Mouse (Mus musculus) liver, embryonic 13.5 days (tissue): Measurements from ENCODE around the gene Os9. TPM values are rescaled to one million over a fixed set of nuclear protein-coding genes. Genes with fewer than 3 reads are reported as not detected.
A peak's percentile ranks its signal among the peaks of the same experiment; 100 is the strongest.

ENCODE experiments used
- ATAC-seq: fragments of 200-750 bp; cut with Nextera tagmentation; 2 replicates; pipeline ENCODE4 v1.8.0; 2017; ENCODE audit warnings: low read depth, mild to moderate bottlenecking, moderate number of reproducible peaks, moderate library complexity
- DNase-seq: peaks from one replicate; pipeline ENCODE4 v3.0.0; 2022
- H3K27ac ChIP-seq: fragments of 300-500 bp; sonication (generic); 2 replicates; pipeline ENCODE4 v1.5.1; 2015; ENCODE audit warnings: moderate library complexity, mild to moderate bottlenecking, inconsistent platforms
- H3K27me3 ChIP-seq: fragments of 300-500 bp; sonication (generic); 2 replicates; pipeline ENCODE4 v1.6.1; 2015; ENCODE audit warnings: mild to moderate bottlenecking, inconsistent platforms
- H3K36me3 ChIP-seq: fragments of 300-500 bp; sonication (generic); 2 replicates; pipeline ENCODE4 v1.6.1; 2015; ENCODE audit warnings: mild to moderate bottlenecking, inconsistent platforms
- H3K4me1 ChIP-seq: fragments of 300-500 bp; sonication (generic); replicated peaks from 2 replicates; pipeline ENCODE4 v1.6.1; 2015; ENCODE audit warnings: inconsistent platforms
- H3K4me2 ChIP-seq: fragments of 300-500 bp; sonication (generic); 2 replicates; pipeline ENCODE4 v1.6.1; 2015; ENCODE audit warnings: inconsistent platforms, mild to moderate bottlenecking, moderate library complexity
- H3K4me3 ChIP-seq: fragments of 300-500 bp; sonication (generic); replicated peaks from 2 replicates; pipeline ENCODE4 v1.5.1; 2015; ENCODE audit warnings: mild to moderate bottlenecking, inconsistent platforms
- H3K9ac ChIP-seq: fragments of 300-500 bp; sonication (generic); 2 replicates; pipeline ENCODE4 v1.6.1; 2015; ENCODE audit warnings: mild to moderate bottlenecking, inconsistent platforms
- H3K9me3 ChIP-seq: fragments of 300-500 bp; sonication (generic); replicated peaks from 2 replicates; pipeline ENCODE4 v1.6.1; 2016; ENCODE audit warnings: inconsistent platforms
- WGBS: fragments of 180-500 bp; shearing (Covaris S2); methylation state at CpG from one replicate; pipeline ENCODE4 v1.1.7; 2015; ENCODE audit not compliant: insufficient replicate concordance; 5-methylcytosine and 5-hydroxymethylcytosine counted together
- polyA plus RNA-seq: library from polyadenylated mRNA; unstranded; fragments of >200 nt; fragmentation: Nextera tagmentation; extraction: Ambion mirVana; gene quantifications from 2 replicates; pipeline ENCODE4 v1.2.1, GENCODE M21; 2015

Os9 gene
- polyA plus RNA-seq, 1 experiment from 2014 or later: 45.6 TPM

DNA sequence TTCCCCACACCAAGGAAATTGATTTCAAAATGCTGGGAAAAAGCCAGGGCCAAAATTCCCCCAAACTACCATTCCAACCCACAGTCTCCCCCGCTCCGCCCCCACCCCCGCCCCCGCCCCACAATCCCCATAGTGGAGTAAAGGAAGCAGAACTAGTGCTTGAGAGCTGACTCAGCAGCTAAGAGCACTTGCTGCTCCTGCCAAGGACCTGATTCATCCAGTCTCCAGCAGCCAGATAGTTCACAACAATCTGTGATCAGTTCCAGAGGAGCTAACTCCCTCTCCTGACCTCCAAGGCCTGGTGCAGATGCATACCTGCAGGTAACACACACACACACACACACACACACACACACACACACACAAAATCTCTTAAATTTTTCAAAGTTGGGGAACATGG is 8.5 kb upstream of the Os9 start:
- WGBS: 51% methylated on average over 4 of the region's 4 CpGs
- no peak for DNase-seq
- H3K9ac ChIP-seq: no peak overlapping the region

DNA sequence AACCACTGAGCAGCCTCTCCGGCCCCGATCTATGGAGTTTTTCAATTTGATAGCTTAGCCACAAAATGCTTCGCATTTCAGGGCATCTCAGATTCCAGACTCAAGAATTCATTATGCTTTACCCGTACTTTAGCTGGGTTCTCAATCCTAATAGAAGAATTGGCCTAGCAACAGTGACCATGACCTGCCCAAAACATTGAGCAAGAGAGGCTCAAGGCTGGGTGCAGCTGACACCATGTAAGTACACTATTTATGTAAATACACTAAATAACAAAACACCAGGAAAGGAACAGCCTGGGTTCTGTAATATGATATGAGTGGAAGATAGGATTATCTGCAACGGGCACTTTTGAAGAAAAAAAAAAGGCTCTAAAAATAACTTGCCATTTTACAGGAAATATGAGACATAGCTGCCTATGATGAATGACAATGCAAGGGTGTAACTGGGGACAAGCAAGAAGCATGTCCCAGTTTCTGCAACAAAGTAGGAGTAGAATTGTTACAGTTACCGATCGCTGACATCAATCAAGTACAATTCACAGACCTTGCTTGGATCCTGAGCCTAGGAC is 6.9 kb upstream of the Os9 start:
- Histone ChIP-seq H3K4me2 (no peak overlapping the region), H3K9me3 (no peaks in the 10 kb centered on the region), H3K27ac (peak overlapping the region; percentile 63), H3K4me3 (no peak overlapping the region), H3K36me3 (no peaks in the 10 kb centered on the region), H3K27me3 (no peaks in the 10 kb centered on the region), H3K4me1 (peaks cover 60% of the 10 kb centered on the region), H3K9ac (peak overlapping the region; percentile 11; the same call in 1 of the 2 replicates)
- DNase-seq: no peak
- no peak for ATAC-seq
- 51% methylated on average over 7 of the region's 7 CpGs for WGBS

More for the DNA sequence above, 8.5 kb upstream of the Os9 start:
- Histone ChIP-seq H3K9me3 (no peaks in the 10 kb centered on the region), H3K27ac (no peak overlapping the region), H3K36me3 (no peaks in the 10 kb centered on the region), H3K4me2 (no peak overlapping the region), H3K27me3 (no peaks in the 10 kb centered on the region), H3K4me3 (no peak overlapping the region), H3K4me1 (peaks cover 47% of the 10 kb centered on the region)
- ATAC-seq: no peak

DNA sequence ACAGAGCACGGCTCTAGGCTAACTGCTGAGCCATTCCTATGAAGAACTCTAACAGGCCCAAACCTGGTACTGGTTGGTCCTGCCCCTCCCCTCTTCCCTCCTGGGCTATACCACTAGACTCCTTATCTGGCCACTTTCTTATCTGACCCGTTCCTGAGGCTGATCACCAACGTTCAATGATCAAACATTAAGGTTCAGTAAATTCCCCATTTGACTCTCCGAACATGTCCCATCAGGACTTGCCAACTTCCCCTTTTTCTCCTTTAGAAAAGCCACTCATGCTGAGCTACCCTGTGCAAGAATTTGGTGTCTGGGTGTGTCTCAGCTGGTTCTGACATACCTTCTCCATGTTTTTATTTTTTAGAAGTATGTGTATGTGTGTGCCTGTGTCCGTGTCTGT is 5.6 kb upstream of the Os9 start:
- no peak for DNase-seq
- H3K4me3 ChIP-seq: no peak overlapping the region
- peak overlapping the region; percentile 21; the same call in 1 of the 2 replicates for H3K4me2 ChIP-seq
- H3K9ac ChIP-seq: 0 out of 2 replicates have a peak overlapping the region, but pooled peaks have one; percentile 35
- H3K27ac ChIP-seq: peak overlapping the region; percentile 83
- H3K36me3 ChIP-seq: no peaks in the 10 kb centered on the region
- no peaks in the 10 kb centered on the region for H3K9me3 ChIP-seq
- WGBS: 20% methylated on average over 5 of the region's 5 CpGs
- ATAC-seq: peak; percentile 40
- H3K27me3 ChIP-seq: no peaks in the 10 kb centered on the region
- H3K4me1 ChIP-seq: peaks cover 72% of the 10 kb centered on the region

DNA sequence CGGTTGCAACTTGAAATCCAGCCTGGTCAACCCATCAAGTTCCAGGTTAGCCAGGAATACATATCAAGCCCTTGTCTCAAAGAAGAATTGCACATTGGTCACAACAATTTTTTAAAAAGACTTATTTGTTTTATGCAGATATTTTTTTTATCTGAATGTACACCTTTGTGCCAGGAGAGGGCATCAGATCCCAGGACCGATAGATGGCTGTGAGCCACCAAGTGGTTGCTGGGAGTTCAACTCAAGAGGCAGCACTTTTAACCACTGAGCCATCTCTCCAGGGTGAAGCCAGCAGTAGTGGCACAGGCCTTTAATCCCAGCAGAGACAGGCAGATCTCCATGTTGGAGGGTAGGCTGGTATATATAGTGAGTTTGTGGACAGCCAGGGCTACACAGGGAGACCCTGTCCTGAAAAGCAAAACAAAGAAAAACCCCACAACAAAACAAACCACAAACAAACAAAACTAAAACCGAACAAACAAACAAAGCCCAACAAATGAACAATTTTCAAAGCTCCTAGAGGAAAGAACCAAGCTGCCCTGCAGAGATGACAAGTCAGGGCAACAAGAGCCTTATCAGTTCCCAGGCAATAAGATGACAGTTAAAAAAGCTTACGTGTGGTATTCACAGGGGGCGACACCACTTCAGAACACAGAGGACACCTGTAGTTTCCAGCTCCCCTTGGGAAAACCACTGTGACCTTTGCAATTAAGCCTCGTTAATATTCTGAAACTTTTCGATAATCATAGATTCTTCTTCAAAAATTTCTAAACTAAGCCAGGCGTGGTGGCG is 4.5 kb upstream of the Os9 start:
- peak overlapping the region; percentile 83 for H3K27ac ChIP-seq

DNA sequence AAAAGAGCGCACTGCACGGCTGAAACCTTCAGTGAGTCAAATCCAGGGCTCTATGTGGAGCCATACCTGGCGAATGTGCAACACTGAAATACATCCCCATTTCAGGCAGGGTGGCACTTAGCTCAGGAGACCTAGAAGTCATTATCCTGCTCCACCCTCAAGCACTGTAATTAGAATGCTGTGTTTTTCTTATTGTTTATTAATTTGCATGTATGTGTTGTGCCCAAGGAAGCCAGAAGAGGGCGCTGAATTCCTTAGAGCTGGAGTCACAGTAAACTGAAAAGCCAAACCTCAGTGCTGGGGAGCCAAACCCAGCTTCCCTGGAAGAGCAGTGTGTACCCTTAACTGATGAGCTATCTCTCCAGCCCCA is 2.5 kb upstream of the Os9 start:
- ATAC-seq (no peak), DNase-seq (peak; percentile 62)
- Histone ChIP-seq H3K36me3 (peaks cover 11% of the 10 kb centered on the region), H3K9ac (peak overlapping the region; percentile 49), H3K9me3 (no peaks in the 10 kb centered on the region), H3K4me1 (peaks cover 83% of the 10 kb centered on the region), H3K4me2 (peak overlapping the region; percentile 68), H3K27me3 (no peaks in the 10 kb centered on the region), H3K4me3 (peak overlapping the region; percentile 40), H3K27ac (peak overlapping the region; percentile 81)
- 17% methylated on average over 4 of the region's 4 CpGs for WGBS

More for the DNA sequence above, 4.5 kb upstream of the Os9 start:
- DNase-seq (no peak), ATAC-seq (no peak)
- Histone ChIP-seq H3K27me3 (no peaks in the 10 kb centered on the region), H3K4me2 (no peak overlapping the region), H3K36me3 (no peaks in the 10 kb centered on the region), H3K9me3 (no peaks in the 10 kb centered on the region), H3K4me3 (no peak overlapping the region), H3K9ac (no peak overlapping the region), H3K4me1 (peaks cover 79% of the 10 kb centered on the region)
- WGBS: 38% methylated on average over 9 of the region's 9 CpGs

DNA sequence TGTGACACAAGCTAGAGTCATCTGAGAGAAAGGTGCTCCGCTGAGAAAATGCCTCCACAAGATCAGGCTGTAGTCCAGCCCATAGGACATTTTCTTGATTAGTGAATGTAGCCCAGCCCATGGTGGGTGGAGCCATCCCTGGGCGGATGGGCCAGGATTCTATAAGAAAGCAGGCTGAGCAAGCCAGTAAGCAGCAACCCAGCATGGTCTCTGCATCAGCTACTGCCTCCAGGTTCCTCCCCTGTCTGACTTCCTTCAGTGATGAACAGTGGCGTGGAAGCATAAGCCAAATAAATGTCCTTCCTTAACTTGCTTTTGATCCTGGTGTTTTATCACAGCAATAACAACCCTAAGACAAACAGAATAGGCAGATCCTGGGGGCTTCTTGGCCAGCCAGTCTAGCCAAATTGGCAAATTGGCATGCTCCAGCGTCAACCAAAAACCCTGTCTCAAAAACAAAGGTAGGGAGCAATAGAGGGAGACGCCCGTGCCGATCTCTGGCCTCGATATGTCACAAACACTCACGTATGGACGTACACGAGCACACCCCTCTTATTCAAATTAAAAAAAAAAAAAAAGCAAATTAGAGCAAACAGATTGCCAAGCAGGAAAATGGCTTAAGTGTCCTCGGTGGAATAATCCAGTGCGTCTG is 2.0 kb upstream of the Os9 start:
- Histone ChIP-seq H3K4me2 (peak overlapping the region; percentile 68), H3K4me3 (peak overlapping the region; percentile 40), H3K27ac (peak overlapping the region; percentile 81), H3K27me3 (no peaks in the 10 kb centered on the region), H3K9me3 (no peaks in the 10 kb centered on the region), H3K9ac (peak overlapping the region; percentile 49), H3K36me3 (peaks cover 17% of the 10 kb centered on the region), H3K4me1 (peaks cover 77% of the 10 kb centered on the region)
- DNase-seq (peak; percentile 75), ATAC-seq (peak; percentile 66)
- 17% methylated on average over 13 of the region's 13 CpGs for WGBS

DNA sequence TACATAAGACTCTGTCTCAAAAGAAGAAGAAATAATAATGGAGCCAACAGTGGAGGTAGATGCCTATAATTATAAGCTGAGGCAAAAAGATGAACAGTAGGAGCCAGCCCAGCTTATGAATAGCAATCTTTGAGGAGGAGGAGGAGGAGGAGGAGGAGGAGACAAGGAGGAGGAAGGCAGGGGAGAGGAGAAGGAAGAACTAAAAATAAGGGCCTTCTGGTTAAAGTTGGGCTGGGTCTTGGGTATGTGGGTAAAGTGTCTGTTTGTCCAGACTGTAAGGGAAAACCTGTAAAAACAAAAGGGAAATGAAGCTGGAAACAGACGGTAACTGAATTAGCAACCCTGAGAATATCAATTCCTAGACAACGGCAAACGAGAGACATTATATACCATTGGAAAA is 1.1 kb upstream of the Os9 start:
- no peaks in the 10 kb centered on the region for H3K27me3 ChIP-seq
- ATAC-seq (no peak), DNase-seq (no peak)
- H3K4me3 ChIP-seq: no peak overlapping the region
- H3K4me1 ChIP-seq: peaks cover 69% of the 10 kb centered on the region
- peak overlapping the region; percentile 68 for H3K4me2 ChIP-seq
- H3K9ac ChIP-seq: peak overlapping the region; percentile 49; the same call in 1 of the 2 replicates
- peak overlapping the region; percentile 81 for H3K27ac ChIP-seq
- H3K36me3 ChIP-seq: peaks cover 25% of the 10 kb centered on the region
- H3K9me3 ChIP-seq: no peaks in the 10 kb centered on the region
- WGBS: 67% methylated on average over 3 of the region's 3 CpGs

DNA sequence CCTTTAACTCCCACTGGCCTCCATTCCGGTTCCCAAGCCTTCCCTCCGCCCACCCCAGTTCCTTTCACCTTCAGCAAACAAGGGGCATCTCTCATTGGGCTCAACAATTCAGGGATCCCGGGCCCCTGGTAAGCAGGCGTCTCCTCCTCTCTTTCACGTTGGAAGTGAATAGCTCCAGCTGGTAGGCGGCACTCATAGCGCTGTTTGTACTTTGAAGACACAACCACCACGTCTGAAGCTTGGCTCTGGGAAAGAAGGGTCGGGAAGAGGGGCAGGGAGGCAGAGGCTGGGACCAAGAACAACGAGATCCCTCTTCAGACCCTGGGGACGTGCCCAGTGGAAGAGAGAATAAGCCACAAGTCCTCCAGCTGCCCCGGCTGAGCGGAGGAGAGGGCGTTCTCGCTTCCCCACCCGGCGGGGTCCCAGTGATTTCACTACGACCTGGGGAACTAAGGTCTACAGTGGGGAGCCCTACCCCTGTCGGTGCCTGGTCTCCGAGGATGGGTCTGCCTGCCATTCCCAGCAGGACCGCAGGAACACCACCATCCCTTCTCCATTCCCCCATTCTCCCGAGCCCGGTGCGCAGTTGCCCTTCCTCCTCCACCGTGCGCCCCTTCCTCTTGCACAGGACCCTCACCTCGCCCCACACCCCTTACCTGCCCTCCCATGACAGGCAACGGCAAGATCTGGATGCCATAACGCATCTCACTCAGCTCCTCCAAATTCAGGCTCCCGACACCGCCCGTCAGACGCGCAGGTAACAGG is 448 bp downstream of the Os9 start:
- Histone ChIP-seq H3K4me3 (peak overlapping the region; percentile 88), H3K36me3 (peaks cover 39% of the 10 kb centered on the region), H3K4me1 (peaks cover 53% of the 10 kb centered on the region), H3K9me3 (no peaks in the 10 kb centered on the region), H3K4me2 (peak overlapping the region; percentile 94), H3K27me3 (no peaks in the 10 kb centered on the region), H3K27ac (peak overlapping the region; percentile 74), H3K9ac (peak overlapping the region; percentile 92)
- WGBS: 3% methylated on average over 34 of the region's 34 CpGs
- peak; percentile 19 for ATAC-seq
- DNase-seq: no peak

DNA sequence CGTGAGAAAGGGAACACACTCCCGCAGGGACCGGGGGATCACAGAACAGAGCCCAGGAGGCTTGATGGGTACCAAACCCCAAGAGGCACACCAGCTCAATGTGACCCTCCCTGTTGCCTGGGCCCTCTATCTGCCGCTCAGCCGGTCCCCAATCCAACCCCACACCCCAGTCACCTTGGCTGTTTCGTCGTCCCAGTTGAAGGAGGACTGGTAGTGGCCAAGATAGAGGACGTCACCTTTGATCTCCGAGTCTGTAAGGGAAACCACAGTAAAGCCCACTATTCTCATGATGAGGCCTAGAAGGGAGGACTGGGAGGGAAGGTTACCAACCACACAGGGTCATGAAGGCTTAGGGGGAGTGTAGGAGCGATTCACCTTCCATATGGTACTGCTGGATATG is 1.7 kb downstream of the Os9 start:
- no peak overlapping the region for H3K4me3 ChIP-seq
- DNase-seq (no peak), ATAC-seq (no peak)
- no peaks in the 10 kb centered on the region for H3K27me3 ChIP-seq
- H3K27ac ChIP-seq: no peak overlapping the region
- no peaks in the 10 kb centered on the region for H3K9me3 ChIP-seq
- H3K36me3 ChIP-seq: peaks cover 48% of the 10 kb centered on the region
- H3K9ac ChIP-seq: no peak overlapping the region
- peaks cover 41% of the 10 kb centered on the region for H3K4me1 ChIP-seq
- 86% methylated on average over 10 of the region's 10 CpGs for WGBS
- H3K4me2 ChIP-seq: no peak overlapping the region

DNA sequence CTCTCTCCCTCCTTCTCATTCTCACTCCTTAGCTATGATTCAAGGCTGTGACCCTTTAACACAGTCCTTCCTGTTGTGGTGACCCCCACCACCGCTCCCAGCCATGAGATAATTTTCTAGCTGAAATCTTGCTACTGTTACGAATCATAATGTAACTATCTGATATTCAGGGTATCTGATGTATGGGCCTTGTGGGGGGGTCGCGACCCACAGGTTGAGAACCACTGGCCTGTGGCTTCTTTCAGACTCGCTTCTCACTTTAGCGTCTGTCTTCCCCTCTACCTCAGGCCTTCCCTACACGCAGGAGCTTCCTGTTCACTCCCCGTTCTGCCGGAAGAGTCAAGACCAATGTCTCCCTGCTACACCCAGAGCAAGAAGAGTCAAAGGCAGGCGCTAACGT is 2.5 kb downstream of the Os9 start:
- H3K4me3 ChIP-seq: no peak overlapping the region
- H3K36me3 ChIP-seq: peaks cover 48% of the 10 kb centered on the region
- no peak overlapping the region for H3K9ac ChIP-seq
- WGBS: 81% methylated on average over 11 of the region's 11 CpGs
- DNase-seq (no peak), ATAC-seq (no peak)
- peaks cover 35% of the 10 kb centered on the region for H3K4me1 ChIP-seq
- no peak overlapping the region for H3K27ac ChIP-seq
- no peak overlapping the region for H3K4me2 ChIP-seq
- H3K27me3 ChIP-seq: no peaks in the 10 kb centered on the region
- H3K9me3 ChIP-seq: no peaks in the 10 kb centered on the region

DNA sequence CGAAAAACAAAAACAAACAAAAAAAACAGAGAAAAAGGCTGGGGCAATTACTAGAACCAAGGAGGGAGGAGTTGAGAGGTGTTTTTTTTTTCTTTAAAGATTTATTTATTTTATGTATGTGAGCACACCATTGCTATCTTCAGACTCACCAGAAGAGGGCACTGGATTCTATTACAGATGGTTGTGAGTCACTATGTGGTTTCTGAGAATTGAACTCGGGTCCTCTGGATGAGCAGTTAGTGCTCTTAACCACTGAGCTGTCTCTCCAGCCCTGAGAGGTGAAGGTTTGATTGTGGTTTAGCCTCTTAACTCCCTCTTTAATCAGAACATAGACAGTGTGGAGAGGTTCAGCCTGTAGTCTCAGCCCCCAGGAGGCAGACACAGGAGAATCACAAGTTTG is 5.9 kb downstream of the Os9 start:
- no peak overlapping the region for H3K27ac ChIP-seq
- peaks cover 68% of the 10 kb centered on the region for H3K36me3 ChIP-seq
- ATAC-seq (no peak), DNase-seq (no peak)
- H3K4me2 ChIP-seq: no peak overlapping the region
- WGBS: 44% methylated on average over 2 of the region's 2 CpGs
- H3K9me3 ChIP-seq: no peaks in the 10 kb centered on the region
- no peak overlapping the region for H3K9ac ChIP-seq
- H3K27me3 ChIP-seq: no peaks in the 10 kb centered on the region
- peaks cover 6% of the 10 kb centered on the region for H3K4me1 ChIP-seq
- no peak overlapping the region for H3K4me3 ChIP-seq
